10 mouse cellular contexts compared by ENCODE assay signal in the genomic region with DNA sequence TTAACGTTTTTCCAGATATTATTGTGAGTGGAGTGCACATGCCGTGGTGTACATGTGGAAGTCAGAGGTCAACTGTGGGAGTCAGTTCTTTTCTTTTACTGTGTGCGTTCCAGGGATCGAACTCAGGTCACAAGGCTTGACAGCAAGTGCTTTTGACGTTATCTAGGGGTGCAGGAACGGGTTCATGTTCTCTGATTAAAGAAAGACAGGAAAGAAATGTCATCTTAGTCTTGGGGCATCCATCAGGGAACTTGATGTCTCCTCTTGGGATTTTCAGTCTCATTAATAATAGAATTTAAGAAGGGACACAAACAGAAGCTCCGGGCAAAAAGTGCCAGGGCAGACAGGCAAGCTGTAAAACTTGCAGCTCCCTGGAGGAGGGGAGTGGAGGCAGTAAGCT. TPM values are rescaled to one million over a fixed set of nuclear protein-coding genes. Genes with fewer than 3 reads are reported as not detected.
DNase-seq lines count a peak whose midpoint lies in the region; ATAC-seq and TF ChIP-seq lines count a peak whose summit lies in the region.
"Had no signal": no experiment of that assay in that cellular context is flagged by ENCODE, and none has a peak within 500 bp of the region (broad histone marks: within the 10 kb centered on the region; RNA-seq: fewer than 3 reads in every experiment).

No protein-coding gene starts in this region.

- no peak for ATAC-seq in heart, embryonic 16.5 days (replicated peaks; ENCODE audit: extremely low read depth, insufficient read depth, low FRiP score)
- ATAC-seq in embryonic facial prominence, embryonic 14.5 days (ENCODE audit: low read depth) = no peak
- no peak for ATAC-seq in liver, postnatal 0 days

- no peaks in the 10 kb centered on the region for H3K27me3 ChIP-seq in heart, embryonic 16.5 days (ENCODE audit: control insufficient read depth, insufficient read depth, low read length)
- H3K27me3 ChIP-seq in MEL (ENCODE audit: control insufficient read depth in 1 of 2, insufficient read depth in 2 of 2, low read length in 2 of 2) = no peaks in the 10 kb centered on the region
- no peaks in the 10 kb centered on the region for H3K27me3 ChIP-seq in embryonic facial prominence, embryonic 14.5 days (replicated peaks; ENCODE audit: control insufficient read depth, insufficient read depth, low read length)
- H3K27me3 ChIP-seq in liver, postnatal 0 days (ENCODE audit: insufficient read depth, low read length) = no peaks in the 10 kb centered on the region

- no peak overlapping the region for H3K4me2 ChIP-seq in heart, embryonic 16.5 days (ENCODE audit: low read depth, low read length)
- no peak overlapping the region for H3K4me2 ChIP-seq in embryonic facial prominence, embryonic 14.5 days (ENCODE audit: low read depth, low read length)
- no peak overlapping the region for H3K4me2 ChIP-seq in liver, postnatal 0 days (ENCODE audit: low read depth, low read length)

- peaks cover 19% of the 10 kb centered on the region for H3K4me1 ChIP-seq in heart, embryonic 16.5 days (ENCODE audit: control insufficient read depth, insufficient read depth, low read length)
- H3K4me1 ChIP-seq in MEL (ENCODE audit: control insufficient read depth in 1 of 2, insufficient read depth in 2 of 2, low read length in 2 of 2) = peaks cover 0 to 24% of the 10 kb centered on the region in 2 experiments; a peak in 2 of 4 replicates
- peaks cover 3% of the 10 kb centered on the region; the same call in 1 of the 2 replicates for H3K4me1 ChIP-seq in embryonic facial prominence, embryonic 14.5 days (ENCODE audit: control insufficient read depth, insufficient read depth, low read length)
- peaks cover 40% of the 10 kb centered on the region for H3K4me1 ChIP-seq in liver, postnatal 0 days (ENCODE audit: insufficient read depth)

- H3K79me2 ChIP-seq in MEL (ENCODE audit: control insufficient read depth, insufficient read depth, low read length, poor library complexity) = peaks cover 1% of the 10 kb centered on the region; the same call in 1 of the 2 replicates

- no peak for TF ChIP-seq RAD21 in MEL (IDR thresholded peaks at IDR 0.05; ENCODE audit: low read depth, low read length)

- 50% methylated on average over 7 of the region's 7 CpGs for WGBS in heart, embryonic 16.5 days
- WGBS in embryonic facial prominence, embryonic 14.5 days = 55% methylated on average over 7 of the region's 7 CpGs
- WGBS in liver, postnatal 0 days (ENCODE audit: insufficient replicate concordance) = 42% methylated on average over 7 of the region's 7 CpGs

- DNase-seq in heart, adult 9 months (ENCODE audit: low spot score in 2 of 2) = no peak
- DNase-seq in MEL (ENCODE audit: low read depth, low spot score) = peak; percentile 60
- DNase-seq in embryonic facial prominence, embryonic 14.5 days (ENCODE audit: low spot score) = no peak
- DNase-seq in liver, postnatal 0 days = no peak
- DNase-seq in layer of hippocampus, adult 9-11 months = no peak
- no peak for DNase-seq in right cerebral cortex, postnatal 14 days
- no peak for DNase-seq in frontal cortex, postnatal 36 days (ENCODE audit: low spot score in 2 of 2)
- DNase-seq: right cerebral cortex, postnatal 4 days; thymus, postnatal 14 days had no signal

- H3K4me3 ChIP-seq in heart, embryonic 16.5 days (ENCODE audit: low read length) = no peak overlapping the region
- H3K4me3 ChIP-seq in MEL (ENCODE audit: control insufficient read depth in 1 of 2, insufficient read depth in 1 of 2, low read depth in 2 of 2, low read length in 2 of 2) = no peak overlapping the region
- H3K4me3 ChIP-seq in embryonic facial prominence, embryonic 14.5 days (ENCODE audit: low read depth, low read length) = no peak overlapping the region
- H3K4me3 ChIP-seq in liver, postnatal 0 days (ENCODE audit: low read depth, low read length) = no peak overlapping the region

- no peaks in the 10 kb centered on the region for H3K36me3 ChIP-seq in heart, embryonic 16.5 days (ENCODE audit: control insufficient read depth, insufficient read depth)
- H3K36me3 ChIP-seq in MEL (ENCODE audit: control insufficient read depth in 1 of 2, insufficient read depth in 2 of 2, low read length in 2 of 2) = peaks cover 0 to 10% of the 10 kb centered on the region in 2 experiments; a peak in 2 of 4 replicates
- H3K36me3 ChIP-seq in embryonic facial prominence, embryonic 14.5 days (ENCODE audit: control insufficient read depth, insufficient read depth, low read length) = no peaks in the 10 kb centered on the region
- no peaks in the 10 kb centered on the region for H3K36me3 ChIP-seq in liver, postnatal 0 days (replicated peaks; ENCODE audit: insufficient read depth, low read length)

- H3K9me3 ChIP-seq in heart, embryonic 16.5 days (replicated peaks; ENCODE audit: control insufficient read depth, low read length) = no peaks in the 10 kb centered on the region
- no peaks in the 10 kb centered on the region for H3K9me3 ChIP-seq in MEL (replicated peaks; ENCODE audit: insufficient read depth, low read length)
- H3K9me3 ChIP-seq in embryonic facial prominence, embryonic 14.5 days (ENCODE audit: control insufficient read depth, low read length) = no peaks in the 10 kb centered on the region
- no peaks in the 10 kb centered on the region for H3K9me3 ChIP-seq in liver, postnatal 0 days (ENCODE audit: low read length)

- TF ChIP-seq EP300 in MEL (IDR thresholded peaks at IDR 0.05; ENCODE audit: low read depth in 1 of 2, low read length in 2 of 2) = no peak
- TF ChIP-seq EP300 in liver, postnatal 0 days (IDR thresholded peaks at IDR 0.05; ENCODE audit: low read depth) = no peak

- H3K9ac ChIP-seq in heart, embryonic 16.5 days (ENCODE audit: low read length) = no peak overlapping the region
- peak overlapping the region; percentile 13; the same call in 1 of the 2 replicates for H3K9ac ChIP-seq in MEL (ENCODE audit: control insufficient read depth, low read depth, low read length, poor library complexity, severe bottlenecking)
- H3K9ac ChIP-seq in embryonic facial prominence, embryonic 14.5 days (ENCODE audit: low read depth, low read length) = no peak overlapping the region
- no peak overlapping the region for H3K9ac ChIP-seq in liver, postnatal 0 days (replicated peaks)

- 0 out of 4 replicates have a peak, but pooled peaks of 1 of the 2 experiments have one; percentile 24 for TF ChIP-seq POLR2A in MEL (IDR thresholded peaks at IDR 0.05; ENCODE audit: control insufficient read depth in 1 of 2, insufficient read depth in 1 of 2, low read depth in 1 of 2, low read length in 2 of 2, poor library complexity in 1 of 2)

- no peak for TF ChIP-seq CTCF in MEL (IDR thresholded peaks at IDR 0.05 in 2 of 3, conservative IDR thresholded peaks at IDR 0.05 in 1 of 3; ENCODE audit: control insufficient read depth in 1 of 3, insufficient read depth in 1 of 3, low read depth in 2 of 3, low read length in 3 of 3, poor library complexity in 1 of 3, severe bottlenecking in 1 of 3)
- TF ChIP-seq CTCF in liver, postnatal 0 days (IDR thresholded peaks at IDR 0.05; ENCODE audit: low read depth) = no peak

- peak overlapping the region; percentile 59 for H3K27ac ChIP-seq in heart, embryonic 16.5 days (ENCODE audit: low read length)
- H3K27ac ChIP-seq in MEL (ENCODE audit: control insufficient read depth, low read depth, low read length) = no peak overlapping the region; the same call in 1 of the 2 replicates
- peak overlapping the region; percentile 48 for H3K27ac ChIP-seq in embryonic facial prominence, embryonic 14.5 days (replicated peaks; ENCODE audit: low read depth, low read length)
- H3K27ac ChIP-seq in liver, postnatal 0 days (ENCODE audit: low read depth) = peak overlapping the region; percentile 83; the same call in 1 of the 2 replicates

TF ChIP-seq in MEL, 35 proteins besides CTCF, POLR2A, EP300 and RAD21:
- TF ChIP-seq NELFE (IDR thresholded peaks at IDR 0.05; ENCODE audit: low read depth, low read length) (no peak), TAL1 (IDR thresholded peaks at IDR 0.05; ENCODE audit: low read length) (peak; percentile 39; the same call in 1 of the 2 replicates), E2F4 (IDR thresholded peaks at IDR 0.05; ENCODE audit: borderline replicate concordance, low read depth, low read length) (no peak), ELF1 (IDR thresholded peaks at IDR 0.05; ENCODE audit: low read depth, low read length) (no peak), CHD1 (IDR thresholded peaks at IDR 0.05; ENCODE audit: low read depth, low read length) (no peak), UBTF (IDR thresholded peaks at IDR 0.05; ENCODE audit: borderline replicate concordance, insufficient read depth, low read depth, low read length) (no peak), TBP (IDR thresholded peaks at IDR 0.05; ENCODE audit: low read depth, low read length) (no peak), HCFC1 (IDR thresholded peaks at IDR 0.05; ENCODE audit: low read depth, low read length) (no peak)

RNA-seq across cellular contexts. Expression of gene Parp16, which starts 4.6 kb away (rescaled TPM):
- 5.4 and 6.5 TPM in 2 replicates for polyA plus RNA-seq in heart, embryonic 16.5 days (2015; fragmentation: Nextera tagmentation; extraction: Ambion mirVana)
- total RNA-seq in MEL (2012; rRNA removed) = 1.3 and 1.4 TPM in 2 replicates
- 1 to 10 TPM in 1 of 2 experiments, not detected in 1; 5.1 TPM for polyA plus RNA-seq in MEL (2012; ENCODE audit: insufficient read depth in 1 of 2, insufficient read length in 2 of 2, low read depth in 1 of 2, low replicate concordance in 2 of 2, missing spikeins in 1 of 2)
- 6.9 and 7.2 TPM in 2 replicates for polyA plus RNA-seq in embryonic facial prominence, embryonic 14.5 days (2014; fragmentation: Nextera tagmentation; extraction: Ambion mirVana)
- 11.7 and 12.0 TPM in 2 replicates for polyA plus RNA-seq in liver, postnatal 0 days (2015; fragmentation: Nextera tagmentation; extraction: Ambion mirVana)

RNA-seq across cellular contexts. Expression of gene Igdcc3, which starts 58.7 kb away (rescaled TPM):
- polyA plus RNA-seq in heart, embryonic 16.5 days (2015; fragmentation: Nextera tagmentation; extraction: Ambion mirVana) = 0.17 and 0.30 TPM in 2 replicates
- not detected in 2 replicates for total RNA-seq in MEL (2012; rRNA removed)
- polyA plus RNA-seq in MEL (2012; ENCODE audit: insufficient read depth in 1 of 2, insufficient read length in 2 of 2, low read depth in 1 of 2, low replicate concordance in 2 of 2, missing spikeins in 1 of 2) = not detected
- polyA plus RNA-seq in embryonic facial prominence, embryonic 14.5 days (2014; fragmentation: Nextera tagmentation; extraction: Ambion mirVana) = 1.1 and 1.4 TPM in 2 replicates
- not detected in 2 replicates for polyA plus RNA-seq in liver, postnatal 0 days (2015; fragmentation: Nextera tagmentation; extraction: Ambion mirVana)
